Mouse (Mus musculus) G1E (cell line): ENCODE measurements around the gene Acad12. TPM values are rescaled to one million over a fixed set of nuclear protein-coding genes. Genes with fewer than 3 reads are reported as not detected.
A peak's percentile ranks its signal among the peaks of the same experiment; 100 is the strongest.

ENCODE experiments used
- ATAC-seq: 2 replicates; pipeline ENCODE4 v1.8.0; 2016; ENCODE audit warnings: mild to moderate bottlenecking; ENCODE audit not compliant: insufficient number of reproducible peaks, poor library complexity, low FRiP score, severe bottlenecking; ENCODE audit errors: extremely low read depth
- DNase-seq: peaks from one replicate; pipeline ENCODE4 v3.0.0; 2012; ENCODE audit warnings: low spot score
- H3K27me3 ChIP-seq: 2 replicates; pipeline ENCODE4 v1.6.1; 2012; ENCODE audit warnings: mild to moderate bottlenecking, low read length, inconsistent platforms; ENCODE audit not compliant: insufficient read depth
- H3K36me3 ChIP-seq: replicated peaks from 2 replicates; pipeline ENCODE3; 2012; ENCODE audit warnings: mild to moderate bottlenecking, inconsistent platforms
- H3K4me1 ChIP-seq: 2 replicates; pipeline ENCODE4 v1.6.1; 2012; ENCODE audit warnings: low read depth, low read length, inconsistent platforms, mixed read lengths; ENCODE audit not compliant: insufficient read depth
- H3K4me3 ChIP-seq: 2 replicates; pipeline ENCODE4 v1.5.1; 2012; ENCODE audit warnings: low read depth, mild to moderate bottlenecking, inconsistent platforms, low read length, moderate library complexity, mixed read lengths
- H3K9me3 ChIP-seq: replicated peaks from 2 replicates; pipeline ENCODE4 v1.6.1; 2012; ENCODE audit warnings: inconsistent platforms
- CTCF ChIP-seq: IDR thresholded peaks from 2 replicates; pipeline ENCODE4 v1.5.1; 2012; ENCODE audit warnings: low read depth, low read length, inconsistent platforms, mixed read lengths
- GATA1 ChIP-seq: IDR thresholded peaks from 2 replicates; pipeline ENCODE4 v1.6.1; 2012; ENCODE audit warnings: borderline replicate concordance, low read length, inconsistent platforms, mixed read lengths
- GATA2 ChIP-seq: IDR thresholded peaks from 2 replicates; pipeline ENCODE4 v1.6.1; 2012; ENCODE audit warnings: low read depth, low read length, inconsistent platforms, borderline replicate concordance
- POLR2AphosphoS5 ChIP-seq: IDR thresholded peaks from 2 replicates; pipeline ENCODE4 v1.6.1; 2012; ENCODE audit warnings: low read depth, low read length, inconsistent platforms; ENCODE audit not compliant: insufficient replicate concordance
- TAL1 ChIP-seq: conservative IDR thresholded peaks from 2 replicates; pipeline ENCODE4 v1.6.1; 2012; ENCODE audit warnings: low read depth, low read length, inconsistent platforms, mixed read lengths
- polyA plus RNA-seq: library from polyadenylated mRNA; stranded (reverse); fragments of >175 nt; gene quantifications from 2 replicates; pipeline ENCODE4 v1.2.3, GENCODE M21; 2012
- total RNA-seq, 2 experiments: library from RNA; stranded (forward) in 1 of 2; stranded (reverse) in 1 of 2; fragments of 200-1000 nt in 1 of 2; fragments of >200 nt in 1 of 2; fragmentation: Nextera tagmentation in 1 of 2; gene quantifications; 2 replicates each; pipeline ENCODE4 v1.2.3; 2014 to 2017

Acad12 gene
- total and polyA plus RNA-seq, 3 experiments, result 1.2 to 4.9 (median 4.3) TPM

- no peak for ATAC-seq
- TF ChIP-seq POLR2AphosphoS5, result no peak
- no peak for TF ChIP-seq TAL1
- no peak for TF ChIP-seq CTCF
- no peak for TF ChIP-seq GATA1
- no peak for TF ChIP-seq GATA2
- peaks cover 49% of the 10 kb centered on the region for H3K36me3 ChIP-seq
- H3K4me1 ChIP-seq, result peaks cover 3% of the 10 kb centered on the region; the same call in 1 of the 2 replicates
- H3K27me3 ChIP-seq, result peaks cover 17% of the 10 kb centered on the region
- H3K9me3 ChIP-seq, result no peaks in the 10 kb centered on the region
- DNase-seq, result no peak
- no peak overlapping the region for H3K4me3 ChIP-seq
Measured at GRCm38 (mm10) chr5:121569881-121570420, 48.8 kb downstream of the Acad12 start.

- Histone ChIP-seq H3K4me1 (peaks cover 8% of the 10 kb centered on the region), H3K4me3 (no peak overlapping the region), H3K9me3 (no peaks in the 10 kb centered on the region), H3K36me3 (peaks cover 17% of the 10 kb centered on the region), H3K27me3 (peaks cover 18% of the 10 kb centered on the region)
- ATAC-seq, result no peak
- TF ChIP-seq GATA2 (no peak), CTCF (no peak), TAL1 (no peak), POLR2AphosphoS5 (no peak), GATA1 (no peak)
- DNase-seq, result no peak
Measured at GRCm38 (mm10) chr5:121566035-121566681, 52.6 kb downstream of the Acad12 start.

GRCm38 (mm10) chr5:121564468-121564895, 54.3 kb downstream of the Acad12 start:
- DNase-seq (peak; percentile 76), ATAC-seq (no peak)
- Histone ChIP-seq H3K4me3 (no peak overlapping the region; the same call in 1 of the 2 replicates), H3K4me1 (peaks cover 8% of the 10 kb centered on the region), H3K27me3 (peaks cover 18% of the 10 kb centered on the region), H3K9me3 (no peaks in the 10 kb centered on the region), H3K36me3 (peaks cover 5% of the 10 kb centered on the region)
- TF ChIP-seq GATA2 (no peak), TAL1 (no peak), CTCF (peak; percentile 81)

GRCm38 (mm10) chr5:121562436-121562835, 56.3 kb downstream of the Acad12 start:
- Histone ChIP-seq H3K36me3 (no peaks in the 10 kb centered on the region), H3K4me1 (peaks cover 6% of the 10 kb centered on the region), H3K27me3 (peaks cover 28% of the 10 kb centered on the region), H3K9me3 (no peaks in the 10 kb centered on the region), H3K4me3 (no peak overlapping the region)
- TF ChIP-seq GATA2 (no peak), POLR2AphosphoS5 (no peak), CTCF (no peak), GATA1 (no peak), TAL1 (no peak)
- DNase-seq, result no peak
- no peak for ATAC-seq

- Histone ChIP-seq H3K9me3 (no peaks in the 10 kb centered on the region), H3K4me3 (no peak overlapping the region), H3K36me3 (peaks cover 17% of the 10 kb centered on the region), H3K4me1 (peaks cover 19% of the 10 kb centered on the region), H3K27me3 (peaks cover 6% of the 10 kb centered on the region)
- ATAC-seq (no peak), DNase-seq (no peak)
- TF ChIP-seq CTCF, result no peak
- no peak for TF ChIP-seq GATA1
- no peak for TF ChIP-seq TAL1
- TF ChIP-seq GATA2, result no peak
- TF ChIP-seq POLR2AphosphoS5, result no peak
Measured at GRCm38 (mm10) chr5:121549196-121549595, 69.5 kb downstream of the Acad12 start.

- Histone ChIP-seq H3K9me3 (no peaks in the 10 kb centered on the region), H3K4me1 (peaks cover 30% of the 10 kb centered on the region), H3K4me3 (no peak overlapping the region), H3K27me3 (peaks cover 4% of the 10 kb centered on the region; the same call in 1 of the 2 replicates), H3K36me3 (peaks cover 25% of the 10 kb centered on the region)
- ATAC-seq (no peak), DNase-seq (no peak)
- TF ChIP-seq TAL1 (no peak), CTCF (no peak), GATA2 (no peak), POLR2AphosphoS5 (no peak), GATA1 (no peak)
Measured at GRCm38 (mm10) chr5:121547084-121547483, 71.7 kb downstream of the Acad12 start.

Other genes with a start within 250 kb of the Acad12 start
- 13.2 and 16.0 TPM in 2 replicates for gene Trafd1, start 233.3 kb downstream of the Acad12 start, total RNA-seq (2014; fragmentation: Nextera tagmentation)
- gene Trafd1, start 233.3 kb downstream of the Acad12 start, total RNA-seq (2017), result 18.8 and 20.3 TPM in 2 replicates
- gene Trafd1, start 233.3 kb downstream of the Acad12 start, polyA plus RNA-seq, result 15.2 and 17.5 TPM in 2 replicates
- gene Naa25, start 221.0 kb downstream of the Acad12 start, total RNA-seq (2014; fragmentation: Nextera tagmentation), result 43.3 and 57.6 TPM in 2 replicates
- 44.1 and 45.9 TPM in 2 replicates for gene Naa25, start 221.0 kb downstream of the Acad12 start, total RNA-seq (2017)
- 5.8 and 7.2 TPM in 2 replicates for gene Naa25, start 221.0 kb downstream of the Acad12 start, polyA plus RNA-seq
- 9.8 and 10.6 TPM in 2 replicates for gene Tmem116, start 167.0 kb downstream of the Acad12 start, total RNA-seq (2014; fragmentation: Nextera tagmentation)
- gene Tmem116, start 167.0 kb downstream of the Acad12 start, total RNA-seq (2017), result 1.7 and 2.6 TPM in 2 replicates
- gene Tmem116, start 167.0 kb downstream of the Acad12 start, polyA plus RNA-seq, result 2.7 and 6.1 TPM in 2 replicates
- gene Erp29, start 166.4 kb downstream of the Acad12 start, total RNA-seq (2014; fragmentation: Nextera tagmentation), result 52.4 and 58.8 TPM in 2 replicates
- gene Erp29, start 166.4 kb downstream of the Acad12 start, total RNA-seq (2017), result 344 and 394 TPM in 2 replicates
- 167 and 191 TPM in 2 replicates for gene Erp29, start 166.4 kb downstream of the Acad12 start, polyA plus RNA-seq
- not detected in 2 replicates for gene Adam1b, start 115.5 kb downstream of the Acad12 start, total RNA-seq (2014; fragmentation: Nextera tagmentation)
- not detected in 2 replicates for gene Adam1b, start 115.5 kb downstream of the Acad12 start, total RNA-seq (2017)
- gene Adam1b, start 115.5 kb downstream of the Acad12 start, polyA plus RNA-seq, result not detected in 2 replicates
- 4.4 and 5.1 TPM in 2 replicates for gene Adam1a, start 73.5 kb downstream of the Acad12 start, total RNA-seq (2014; fragmentation: Nextera tagmentation)
- 3.0 and 3.5 TPM in 2 replicates for gene Adam1a, start 73.5 kb downstream of the Acad12 start, total RNA-seq (2017)
- gene Adam1a, start 73.5 kb downstream of the Acad12 start, polyA plus RNA-seq, result 0.17 and 0.18 TPM in 2 replicates
- gene Gm42878, start 73.5 kb downstream of the Acad12 start, total RNA-seq (2014; fragmentation: Nextera tagmentation), result not detected in 2 replicates
- gene Gm42878, start 73.5 kb downstream of the Acad12 start, total RNA-seq (2017), result 0.17 TPM in 1 of 2 replicates, not detected in the other
- not detected in 2 replicates for gene Gm42878, start 73.5 kb downstream of the Acad12 start, polyA plus RNA-seq
- gene Mapkapk5, start 73.0 kb downstream of the Acad12 start, total RNA-seq (2014; fragmentation: Nextera tagmentation), result 67.3 and 84.6 TPM in 2 replicates
- 86.8 and 102 TPM in 2 replicates for gene Mapkapk5, start 73.0 kb downstream of the Acad12 start, total RNA-seq (2017)
- 51.6 and 66.6 TPM in 2 replicates for gene Mapkapk5, start 73.0 kb downstream of the Acad12 start, polyA plus RNA-seq
- gene Aldh2, start 25.1 kb downstream of the Acad12 start, total RNA-seq (2014; fragmentation: Nextera tagmentation), result 38.7 and 45.7 TPM in 2 replicates
- 82.9 and 117 TPM in 2 replicates for gene Aldh2, start 25.1 kb downstream of the Acad12 start, total RNA-seq (2017)
- gene Aldh2, start 25.1 kb downstream of the Acad12 start, polyA plus RNA-seq, result 122 and 123 TPM in 2 replicates
- gene Acad10, start 41.6 kb upstream of the Acad12 start, total RNA-seq (2014; fragmentation: Nextera tagmentation), result 10.3 and 17.3 TPM in 2 replicates
- 5.6 and 7.4 TPM in 2 replicates for gene Acad10, start 41.6 kb upstream of the Acad12 start, total RNA-seq (2017)
- 4.4 and 7.2 TPM in 2 replicates for gene Acad10, start 41.6 kb upstream of the Acad12 start, polyA plus RNA-seq
- gene Brap, start 41.6 kb upstream of the Acad12 start, total RNA-seq (2014; fragmentation: Nextera tagmentation), result 29.9 and 30.0 TPM in 2 replicates
- 63.4 and 70.1 TPM in 2 replicates for gene Brap, start 41.6 kb upstream of the Acad12 start, total RNA-seq (2017)
- 10.6 and 12.8 TPM in 2 replicates for gene Brap, start 41.6 kb upstream of the Acad12 start, polyA plus RNA-seq
- 132 and 151 TPM in 2 replicates for gene Atxn2, start 92.4 kb upstream of the Acad12 start, total RNA-seq (2014; fragmentation: Nextera tagmentation)
- 30.0 and 38.0 TPM in 2 replicates for gene Atxn2, start 92.4 kb upstream of the Acad12 start, total RNA-seq (2017)
- gene Atxn2, start 92.4 kb upstream of the Acad12 start, polyA plus RNA-seq, result 42.3 and 57.5 TPM in 2 replicates
- 20.4 and 25.7 TPM in 2 replicates for gene Sh2b3, start 218.7 kb upstream of the Acad12 start, total RNA-seq (2014; fragmentation: Nextera tagmentation)
- 16.3 and 20.3 TPM in 2 replicates for gene Sh2b3, start 218.7 kb upstream of the Acad12 start, total RNA-seq (2017)
- 122 and 186 TPM in 2 replicates for gene Sh2b3, start 218.7 kb upstream of the Acad12 start, polyA plus RNA-seq
- 0.92 and 2.6 TPM in 2 replicates for gene Pheta1, start 230.0 kb upstream of the Acad12 start, total RNA-seq (2014; fragmentation: Nextera tagmentation)
- 2.5 and 2.6 TPM in 2 replicates for gene Pheta1, start 230.0 kb upstream of the Acad12 start, total RNA-seq (2017)
- gene Pheta1, start 230.0 kb upstream of the Acad12 start, polyA plus RNA-seq, result 13.3 and 17.6 TPM in 2 replicates